Mouse (Mus musculus) gastrocnemius, postnatal 4 days (tissue): ENCODE measurements around the gene Anp32b. TPM values are rescaled to one million over a fixed set of nuclear protein-coding genes. Genes with fewer than 3 reads are reported as not detected.

Source experiments
- DNase-seq, 2 experiments: peaks; one replicate each; pipeline ENCODE4 v3.0.0; 2021 to 2022; ENCODE audit warnings: low spot score in 2 of 2, mixed read lengths in 2 of 2
- total RNA-seq, 2 experiments: library from RNA; stranded (reverse); gene quantifications; 2 replicates each; pipeline ENCODE4 v1.2.3; 2021

The Anp32b gene
- total RNA-seq, 2 experiments from 2014 or later, result 121 to 131 TPM

GRCm38 (mm10) chr4:46452481-46452850 lies 1.8 kb downstream of the Anp32b start:
- peak; percentile 24 to 46 for DNase-seq

- DNase-seq, result no peak
These were observed 2.4 kb downstream of the Anp32b start for GRCm38 (mm10) chr4:46452855-46453719.

DNA sequence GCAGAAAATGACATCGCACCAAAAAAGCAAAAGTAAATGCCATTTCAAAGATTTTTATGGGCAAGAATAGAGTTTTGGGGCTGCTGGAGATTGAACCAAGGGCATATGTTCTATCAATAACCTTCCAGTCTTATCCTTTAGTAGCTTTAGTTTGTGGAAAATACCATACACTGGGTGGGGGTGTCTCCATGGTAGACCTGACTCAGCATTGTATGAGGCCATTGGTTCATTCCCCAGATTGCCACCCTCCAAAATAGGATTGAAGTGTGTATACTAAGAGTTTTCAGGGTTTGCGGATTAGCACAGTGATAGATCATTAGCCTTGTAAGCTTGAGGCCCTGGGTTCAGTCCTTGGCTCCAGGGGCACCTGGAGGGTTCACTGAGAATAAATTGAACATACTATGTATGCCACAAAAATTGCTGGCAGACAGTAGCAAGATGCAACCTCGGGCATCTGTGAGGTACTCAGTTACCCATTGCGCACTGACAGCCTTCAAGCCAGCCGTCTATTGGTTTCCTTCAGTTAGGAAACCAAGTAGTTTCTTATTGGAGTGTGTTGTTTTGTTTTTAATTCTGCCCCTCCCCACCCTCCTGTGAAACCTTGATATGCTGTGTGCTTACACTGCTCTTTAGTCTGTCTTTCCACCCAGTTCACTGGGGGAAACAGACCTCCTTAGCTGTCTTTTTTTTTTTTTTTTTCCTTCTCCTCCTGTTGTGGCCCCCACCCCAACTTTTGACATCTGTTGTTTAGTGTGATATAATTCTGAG lies 3.6 kb downstream of the Anp32b start:
- no peak for DNase-seq

GRCm38 (mm10) chr4:46456762-46457161 lies 6.1 kb downstream of the Anp32b start:
- no peak for DNase-seq

DNA sequence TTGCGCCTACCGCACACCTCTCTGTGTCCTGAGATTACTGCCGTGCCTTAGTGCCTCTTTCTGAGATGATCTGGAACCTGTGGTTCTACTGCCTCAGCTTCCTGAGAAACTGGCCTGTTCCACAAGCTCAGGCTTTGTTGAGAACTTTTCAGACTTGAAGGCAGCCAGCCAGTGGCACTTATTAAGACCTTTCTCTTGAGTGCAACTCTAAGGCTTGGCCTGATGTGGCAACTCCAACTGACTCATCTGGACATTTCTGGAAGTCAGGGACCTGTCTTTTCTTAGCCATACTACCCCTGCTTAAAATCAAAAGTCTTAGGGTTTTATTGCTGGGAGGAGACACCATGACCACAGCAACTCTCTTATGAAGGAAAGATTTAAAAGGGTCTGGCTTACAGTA lies 6.5 kb downstream of the Anp32b start:
- DNase-seq, result no peak

GRCm38 (mm10) chr4:46458411-46458810 lies 7.7 kb downstream of the Anp32b start:
- DNase-seq, result no peak

DNA sequence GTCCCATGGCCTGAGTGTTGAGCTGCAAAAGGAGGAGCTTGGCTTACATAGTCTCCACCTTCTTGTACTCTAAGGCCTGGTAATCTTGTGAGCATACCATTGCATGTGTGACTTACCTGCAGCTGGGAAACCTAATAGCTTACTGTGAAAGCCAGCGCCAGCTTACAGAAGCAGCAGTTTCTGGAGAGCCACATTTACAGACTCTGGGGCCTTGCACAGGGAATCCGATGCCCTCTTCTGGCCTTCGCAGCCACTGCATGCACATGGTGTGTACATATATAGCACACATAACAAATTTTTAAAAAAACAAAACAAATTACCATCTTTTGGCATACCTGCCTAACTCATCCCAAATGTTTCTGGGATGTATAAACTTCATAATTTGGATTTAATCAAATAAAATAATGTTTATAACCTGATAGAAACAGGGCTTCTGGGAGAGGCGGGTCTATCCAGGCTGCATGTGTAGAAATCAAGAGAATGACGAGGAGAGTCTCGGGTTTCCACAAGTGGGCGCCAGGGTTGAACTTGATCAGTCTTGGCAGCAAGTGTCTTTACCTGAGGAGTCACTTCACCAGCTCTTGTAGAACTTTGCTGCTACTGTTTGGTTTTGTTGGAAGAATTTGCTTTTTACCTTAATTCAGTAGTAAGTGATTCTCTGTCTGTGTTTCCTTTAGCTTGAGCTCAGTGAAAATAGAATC lies 12.6 kb downstream of the Anp32b start:
- DNase-seq, result peak in 1 of 2 experiments; percentile 32

DNA sequence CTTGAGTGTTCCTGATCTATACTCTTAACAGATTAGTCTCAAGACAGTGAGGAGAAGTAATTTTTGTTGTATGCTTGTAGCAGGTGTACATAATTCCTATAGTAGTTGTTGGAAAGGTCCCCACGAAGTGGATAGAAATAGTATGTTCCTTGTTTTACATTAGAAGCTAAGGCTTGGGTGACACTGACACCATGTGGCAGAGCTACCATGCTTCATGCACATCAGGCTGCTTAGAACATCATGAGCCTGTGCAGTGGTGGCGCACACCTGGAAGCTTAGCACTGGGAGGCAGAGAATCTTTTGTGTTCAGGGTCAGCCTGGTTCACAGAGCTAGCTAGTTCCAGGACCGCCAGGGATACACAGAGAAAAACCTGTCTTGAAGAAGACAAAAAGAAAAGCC lies 15.0 kb downstream of the Anp32b start:
- no peak for DNase-seq

- no peak for DNase-seq
These were observed 24.4 kb downstream of the Anp32b start for GRCm38 (mm10) chr4:46475101-46475500.

DNA sequence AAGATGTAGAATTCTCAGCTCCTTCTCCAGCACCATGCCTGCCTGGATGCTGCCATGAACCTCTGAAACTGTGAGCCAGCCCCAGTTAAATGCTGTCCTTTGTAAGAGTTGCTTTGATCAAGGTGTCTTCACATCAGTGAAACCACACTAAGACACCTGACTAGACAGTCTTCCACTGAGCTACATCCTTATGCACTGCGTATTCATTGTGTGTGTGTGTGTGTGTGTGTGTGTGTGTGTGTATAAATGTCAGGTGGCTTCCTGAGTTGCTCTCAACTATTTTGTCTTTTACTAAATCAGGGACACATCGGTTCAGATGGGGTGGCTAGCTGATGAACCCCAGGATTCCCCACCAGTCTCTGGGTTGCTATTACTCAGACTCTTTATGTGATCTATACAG lies 28.4 kb downstream of the Anp32b start:
- no peak for DNase-seq

- peak; percentile 57 to 74 for DNase-seq
These were observed 35.2 kb downstream of the Anp32b start for GRCm38 (mm10) chr4:46485696-46486417.

DNA sequence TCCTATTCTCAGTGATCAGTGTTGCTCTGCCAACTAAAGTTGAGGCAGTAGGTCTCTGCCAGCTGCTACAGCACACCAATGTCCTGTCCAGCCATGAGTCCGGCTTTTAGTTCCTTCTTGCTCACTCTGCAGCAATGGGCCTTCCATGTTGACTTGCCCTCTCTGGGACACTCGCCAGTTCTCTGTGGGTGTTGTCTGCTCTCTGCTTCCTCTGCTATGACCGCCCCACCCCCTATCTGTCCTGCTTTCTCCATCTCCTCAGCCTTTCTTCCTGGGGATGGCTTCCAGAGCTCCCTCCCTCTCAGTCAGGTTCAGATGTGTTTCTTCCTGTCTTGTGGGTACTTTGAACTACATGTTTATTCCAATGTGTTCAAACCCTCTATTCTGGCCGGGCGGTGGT lies 36.6 kb downstream of the Anp32b start:
- peak; percentile 31 to 45 for DNase-seq

GRCm38 (mm10) chr4:46489028-46489925 lies 38.6 kb downstream of the Anp32b start, which contains the start of gene Nans:
TSS of gene Nans (plus strand) at chr4:46489248.
- peak; percentile 91 to 96 for DNase-seq

GRCm38 (mm10) chr4:46493071-46493470 lies 42.4 kb downstream of the Anp32b start:
- no peak for DNase-seq

- no peak for DNase-seq
These were observed 44.8 kb downstream of the Anp32b start for GRCm38 (mm10) chr4:46495543-46495942.

DNA sequence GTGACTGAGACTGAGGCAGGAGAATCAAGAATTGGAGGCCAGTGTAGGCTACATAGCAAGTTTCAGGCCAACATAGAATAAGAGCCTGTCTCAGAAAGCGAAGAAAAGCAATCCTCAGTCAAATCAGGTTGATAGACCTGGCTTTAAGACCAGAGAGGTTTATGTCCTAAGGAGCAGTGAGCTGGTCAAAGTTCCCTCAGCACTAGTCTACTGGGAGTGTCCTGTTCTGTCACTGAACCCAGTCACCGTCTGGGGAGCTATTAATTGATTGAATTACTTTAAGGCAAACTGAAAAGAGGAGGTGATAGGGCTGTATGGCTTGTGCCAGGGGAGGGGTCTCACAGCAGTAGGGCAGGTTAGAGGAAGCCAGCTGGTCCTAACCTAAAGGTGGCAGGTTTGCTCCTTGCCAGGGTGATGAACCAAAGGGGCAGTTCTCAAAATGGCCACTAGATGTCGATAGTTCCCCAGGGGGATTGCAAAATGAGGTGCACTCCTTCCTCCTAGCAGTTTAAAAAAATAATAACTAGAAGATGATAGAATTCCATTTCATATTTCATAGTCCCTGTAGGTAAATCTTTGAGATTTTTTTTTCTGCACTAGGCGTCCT lies 46.7 kb downstream of the Anp32b start:
- peak in 1 of 2 experiments; percentile 42 for DNase-seq

DNA sequence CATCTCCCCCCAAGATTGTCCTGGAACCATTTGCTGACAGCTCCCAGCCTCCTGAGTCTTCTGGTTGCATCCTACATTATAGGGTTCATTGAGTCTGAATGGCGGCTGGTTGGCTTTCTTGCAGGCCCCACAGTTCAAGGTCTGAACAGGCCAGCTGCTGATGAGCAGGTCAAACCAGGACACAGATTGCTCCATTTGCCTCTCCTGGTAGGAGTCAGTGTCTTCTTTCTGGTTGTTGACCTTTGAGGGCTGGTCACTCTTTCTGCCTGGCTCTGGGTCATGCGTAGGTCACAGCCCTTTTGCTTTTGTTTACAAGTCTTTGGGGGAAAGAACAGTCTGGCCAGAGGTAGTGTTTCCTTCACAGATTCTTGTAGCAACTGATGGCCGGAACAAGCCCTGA lies 47.8 kb downstream of the Anp32b start:
- no peak for DNase-seq

- peak in 1 of 2 experiments; percentile 42 for DNase-seq
These were observed 48.3 kb downstream of the Anp32b start for GRCm38 (mm10) chr4:46498976-46499375.
